Mouse (Mus musculus) kidney, embryonic 16.5 days (tissue): Measurements from ENCODE around the gene Olfr548-ps1. TPM values are rescaled to one million over a fixed set of nuclear protein-coding genes. Genes with fewer than 3 reads are reported as not detected.
"Not testable (repeated sequence)": the region's sequence is repeated elsewhere in the genome, so short reads cannot be mapped to it uniquely, and the experiment has no call there.

Experiments used
- ATAC-seq: fragments of 200-750 bp; cut with Nextera tagmentation; 2 replicates; pipeline ENCODE4 v1.8.0; 2017; ENCODE audit warnings: moderate TSS enrichment; ENCODE audit not compliant: low FRiP score, low TSS enrichment
- H3K27ac ChIP-seq: fragments of 300-500 bp; sonication (generic); 2 replicates; pipeline ENCODE4 v1.5.1; 2014; ENCODE audit warnings: low read length
- H3K27me3 ChIP-seq: fragments of 300-500 bp; sonication (generic); 2 replicates; pipeline ENCODE4 v1.6.1; 2014; ENCODE audit warnings: low read length, control low read depth, mixed read lengths; ENCODE audit not compliant: insufficient read depth
- H3K36me3 ChIP-seq: fragments of 300-500 bp; sonication (generic); 2 replicates; pipeline ENCODE4 v1.6.1; 2014; ENCODE audit warnings: low read length, control low read depth, mixed read lengths; ENCODE audit not compliant: insufficient read depth
- H3K4me1 ChIP-seq: fragments of 300-500 bp; sonication (generic); 2 replicates; pipeline ENCODE4 v1.6.1; 2014; ENCODE audit warnings: low read length, control low read depth, mixed read lengths; ENCODE audit not compliant: insufficient read depth
- H3K4me2 ChIP-seq: fragments of 300-500 bp; sonication (generic); replicated peaks from 2 replicates; pipeline ENCODE4 v1.6.1; 2014; ENCODE audit warnings: low read depth, low read length
- H3K4me3 ChIP-seq: fragments of 300-500 bp; sonication (generic); 2 replicates; pipeline ENCODE4 v1.5.1; 2014; ENCODE audit warnings: mild to moderate bottlenecking, low read length
- H3K9ac ChIP-seq: fragments of 300-500 bp; sonication (generic); replicated peaks from 2 replicates; pipeline ENCODE4 v1.6.1; 2014; ENCODE audit warnings: low read length
- H3K9me3 ChIP-seq: fragments of 300-500 bp; sonication (generic); 2 replicates; pipeline ENCODE4 v1.6.1; 2016; ENCODE audit warnings: low read length, control low read depth
- WGBS: fragments of 180-500 bp; shearing (Covaris S2); extraction: QIAGEN DNeasy Blood & Tissue Kit; methylation state at CpG from one replicate; pipeline ENCODE4 v1.1.7; 2014; 5-methylcytosine and 5-hydroxymethylcytosine counted together
- polyA plus RNA-seq: library from polyadenylated mRNA; unstranded; fragments of >200 nt; fragmentation: Nextera tagmentation; extraction: Ambion mirVana; gene quantifications from 2 replicates; pipeline ENCODE4 v1.2.1, GENCODE M21; 2015

The Olfr548-ps1 gene
- polyA plus RNA-seq = not detected in 2 replicates

GRCm38 (mm10) chr7:102540596-102540995 is at the start of gene Olfr548-ps1:
Gene Olfr548-ps1 (plus strand): TSS chr7:102540896.
- no peak within 1 kb of the TSS for H3K4me2 ChIP-seq
- no peaks in the 10 kb centered on the region for H3K9me3 ChIP-seq
- H3K36me3 ChIP-seq = no peaks in the 10 kb centered on the region
- no peak within 1 kb of the TSS for H3K27ac ChIP-seq
- no peaks in the 10 kb centered on the region for H3K27me3 ChIP-seq
- H3K9ac ChIP-seq = no peak within 1 kb of the TSS
- H3K4me3 ChIP-seq = no peak within 1 kb of the TSS
- ATAC-seq = no peak
- H3K4me1 ChIP-seq = no peaks in the 10 kb centered on the region
- WGBS = 75% methylated on average over 2 of the region's 2 CpGs

- H3K36me3 ChIP-seq, H3K27me3 ChIP-seq, H3K9me3 ChIP-seq, H3K4me1 ChIP-seq, ATAC-seq, H3K4me2 ChIP-seq, H3K4me3 ChIP-seq, H3K9ac ChIP-seq, H3K27ac ChIP-seq: not testable (repeated sequence)
- 56% methylated on average over 7 of the region's 7 CpGs for WGBS
Measured at GRCm38 (mm10) chr7:102494416-102494815, 46.3 kb upstream of the Olfr548-ps1 start.

- no peak for ATAC-seq
- no peak within 1 kb of the TSS for H3K4me3 ChIP-seq
- no peak within 1 kb of the TSS for H3K4me2 ChIP-seq
- no peak within 1 kb of the TSS for H3K9ac ChIP-seq
- 60% methylated on average over 3 of the region's 3 CpGs for WGBS
- H3K27me3 ChIP-seq = no peaks in the 10 kb centered on the region
- no peak within 1 kb of the TSS for H3K27ac ChIP-seq
- H3K36me3 ChIP-seq = no peaks in the 10 kb centered on the region
- no peaks in the 10 kb centered on the region for H3K9me3 ChIP-seq
- no peaks in the 10 kb centered on the region for H3K4me1 ChIP-seq
Measured at GRCm38 (mm10) chr7:102499473-102499872, 41.2 kb upstream of the Olfr548-ps1 start, which contains the start of gene Olfr545. Gene Olfr545 (minus strand): TSS chr7:102499573.

- no peak for ATAC-seq
- 67% methylated on average over 5 of the region's 5 CpGs for WGBS
- H3K36me3 ChIP-seq = no peaks in the 10 kb centered on the region
- H3K4me3 ChIP-seq = no peak overlapping the region
- H3K27me3 ChIP-seq = no peaks in the 10 kb centered on the region
- H3K4me1 ChIP-seq = no peaks in the 10 kb centered on the region
- H3K9me3 ChIP-seq = no peaks in the 10 kb centered on the region
- no peak overlapping the region for H3K27ac ChIP-seq
- H3K4me2 ChIP-seq = no peak overlapping the region
- no peak overlapping the region for H3K9ac ChIP-seq
Measured at GRCm38 (mm10) chr7:102501986-102502385, 38.7 kb upstream of the Olfr548-ps1 start.

GRCm38 (mm10) chr7:102506848-102507247 is 33.8 kb upstream of the Olfr548-ps1 start:
- peak; percentile 86 for ATAC-seq
- WGBS = 47% methylated on average over 3 of the region's 3 CpGs

GRCm38 (mm10) chr7:102508066-102508465 is 32.6 kb upstream of the Olfr548-ps1 start:
- Histone ChIP-seq H3K9ac (no peak overlapping the region), H3K4me3 (no peak overlapping the region), H3K36me3 (no peaks in the 10 kb centered on the region), H3K9me3 (no peaks in the 10 kb centered on the region), H3K4me2 (no peak overlapping the region), H3K27ac (no peak overlapping the region), H3K4me1 (no peaks in the 10 kb centered on the region), H3K27me3 (0 out of 2 replicates have a peak, but pooled peaks cover 4% of the 10 kb centered on the region)
- WGBS = 88% methylated on average over 9 of the region's 9 CpGs
- no peak for ATAC-seq

More at GRCm38 (mm10) chr7:102506848-102507247, 33.8 kb upstream of the Olfr548-ps1 start:
- Histone ChIP-seq H3K27ac (no peak overlapping the region), H3K4me3 (no peak overlapping the region), H3K36me3 (no peaks in the 10 kb centered on the region), H3K9ac (no peak overlapping the region), H3K27me3 (0 out of 2 replicates have a peak, but pooled peaks cover 4% of the 10 kb centered on the region), H3K4me2 (no peak overlapping the region), H3K4me1 (no peaks in the 10 kb centered on the region), H3K9me3 (no peaks in the 10 kb centered on the region)

- no peak overlapping the region for H3K4me3 ChIP-seq
- H3K4me1 ChIP-seq = no peaks in the 10 kb centered on the region
- 0 out of 2 replicates have a peak, but pooled peaks cover 6% of the 10 kb centered on the region for H3K27me3 ChIP-seq
- H3K9ac ChIP-seq = no peak overlapping the region
- H3K9me3 ChIP-seq = no peaks in the 10 kb centered on the region
- WGBS = 81% methylated on average over 6 of the region's 6 CpGs
- H3K27ac ChIP-seq = no peak overlapping the region
- H3K4me2 ChIP-seq = no peak overlapping the region
- H3K36me3 ChIP-seq = no peaks in the 10 kb centered on the region
- no peak for ATAC-seq
Measured at GRCm38 (mm10) chr7:102508666-102509065, 32.0 kb upstream of the Olfr548-ps1 start.

- no peak for ATAC-seq
- WGBS = 80% methylated on average over 7 of the region's 7 CpGs
Measured at GRCm38 (mm10) chr7:102509726-102510125, 31.0 kb upstream of the Olfr548-ps1 start.

GRCm38 (mm10) chr7:102511927-102512326 is 28.8 kb upstream of the Olfr548-ps1 start:
- Histone ChIP-seq H3K4me2 (no peak overlapping the region), H3K9ac (no peak overlapping the region), H3K36me3 (no peaks in the 10 kb centered on the region), H3K4me1 (no peaks in the 10 kb centered on the region), H3K27me3 (peaks cover 11% of the 10 kb centered on the region; the same call in 1 of the 2 replicates), H3K9me3 (no peaks in the 10 kb centered on the region), H3K27ac (no peak overlapping the region), H3K4me3 (no peak overlapping the region)
- 93% methylated on average over 10 of the region's 10 CpGs for WGBS
- no peak for ATAC-seq

More at GRCm38 (mm10) chr7:102509726-102510125, 31.0 kb upstream of the Olfr548-ps1 start:
- no peak overlapping the region for H3K4me2 ChIP-seq
- no peak overlapping the region for H3K9ac ChIP-seq
- H3K36me3 ChIP-seq = no peaks in the 10 kb centered on the region
- H3K4me3 ChIP-seq = no peak overlapping the region
- H3K9me3 ChIP-seq = no peaks in the 10 kb centered on the region
- H3K27me3 ChIP-seq = peaks cover 11% of the 10 kb centered on the region; the same call in 1 of the 2 replicates
- H3K27ac ChIP-seq = no peak overlapping the region
- H3K4me1 ChIP-seq = no peaks in the 10 kb centered on the region

GRCm38 (mm10) chr7:102512814-102513435 is 27.8 kb upstream of the Olfr548-ps1 start:
- peak overlapping the region; percentile 77 for H3K9ac ChIP-seq
- peaks cover 11% of the 10 kb centered on the region; the same call in 1 of the 2 replicates for H3K27me3 ChIP-seq
- no peaks in the 10 kb centered on the region for H3K9me3 ChIP-seq
- ATAC-seq = peak; percentile 97
- peak overlapping the region; percentile 94 for H3K4me2 ChIP-seq
- H3K4me1 ChIP-seq = no peaks in the 10 kb centered on the region
- under 1% methylated on average over 54 of the region's 54 CpGs for WGBS
- no peaks in the 10 kb centered on the region for H3K36me3 ChIP-seq
- peak overlapping the region; percentile 55 for H3K4me3 ChIP-seq
- no peak overlapping the region for H3K27ac ChIP-seq
